Mouse (Mus musculus) splenic B cell, adult 2 months (primary cell): ENCODE measurements at regions not wholly inside any gene's neighbourhood (a gene's known extent, or its start where the extent isn't known, plus 50 kb on each side); places are given as distances from the start of the nearest gene placed in this dataset.
A peak's percentile ranks its signal among the peaks of the same experiment; 100 is the strongest.

Experiments
- DNase-seq: peaks from one replicate; pipeline ENCODE4 v3.0.0-alpha.2; 2011; ENCODE audit warnings: low read depth, low spot score
- H3K27me3 ChIP-seq: 2 replicates; pipeline ENCODE4 v1.6.1; 2012; ENCODE audit warnings: mild to moderate bottlenecking, low read length, moderate library complexity, mixed read lengths; ENCODE audit not compliant: control insufficient read depth, poor library complexity, insufficient read depth, severe bottlenecking
- H3K36me3 ChIP-seq: 2 replicates; pipeline ENCODE4 v1.6.1; 2012; ENCODE audit warnings: mild to moderate bottlenecking, low read length, moderate library complexity, mixed read lengths; ENCODE audit not compliant: control insufficient read depth, poor library complexity, insufficient read depth, severe bottlenecking

DNA sequence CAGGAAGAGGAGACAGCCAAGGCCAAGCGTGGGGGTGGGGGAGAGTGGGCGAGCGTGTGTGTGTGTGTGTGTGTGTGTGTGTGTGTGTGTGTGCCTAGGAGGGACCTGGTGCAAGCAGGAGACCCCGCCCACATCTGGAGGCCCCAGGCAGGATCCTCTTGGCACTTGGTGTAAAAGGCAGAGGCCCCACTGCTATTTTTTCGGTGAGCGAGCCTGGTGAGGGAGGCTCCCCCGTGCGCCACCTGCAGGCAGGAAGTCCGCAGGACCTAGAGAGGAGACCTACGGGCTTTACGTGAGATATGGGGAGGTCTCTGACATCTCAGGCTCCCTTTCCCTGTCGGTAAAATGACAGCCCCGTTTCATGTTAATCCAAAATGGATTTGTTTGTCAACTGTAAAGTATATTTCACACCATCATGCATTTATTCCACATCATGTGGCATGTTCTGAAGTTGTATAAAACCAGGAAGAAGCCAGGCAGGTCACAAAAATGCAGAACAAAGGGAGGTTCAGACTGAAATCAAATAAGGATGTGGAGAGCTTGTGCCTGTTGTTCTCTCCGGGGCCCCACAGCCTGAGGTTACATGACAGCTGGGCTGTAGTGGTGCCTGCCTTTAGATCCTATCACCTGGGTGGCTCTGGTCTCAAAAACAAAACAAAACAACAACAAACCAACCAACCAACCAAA is 89.3 kb upstream of the Tmpo start:
- H3K27me3 ChIP-seq: no peaks in the 10 kb centered on the region
- DNase-seq: peak; percentile 85

DNA sequence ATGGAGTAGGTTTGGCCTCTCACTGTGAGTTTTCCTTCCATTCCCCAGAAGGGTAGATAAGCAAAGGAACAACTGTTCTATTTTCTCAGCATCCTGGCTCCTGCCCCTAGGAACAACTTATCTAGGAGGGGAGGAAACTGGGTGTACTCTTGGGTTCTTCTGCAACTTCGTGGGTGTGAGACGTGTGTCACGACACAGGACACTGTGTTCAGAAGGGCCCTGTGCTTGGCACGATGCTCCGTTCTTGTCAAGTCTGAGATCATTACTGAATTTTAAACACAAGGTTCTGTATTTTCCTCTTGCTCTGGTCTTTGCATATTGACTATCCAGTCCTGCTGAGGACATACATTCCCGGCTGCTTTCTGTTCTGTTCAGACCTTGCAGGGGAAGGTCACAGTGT is 86.8 kb upstream of the Tmpo start:
- Histone ChIP-seq H3K36me3 (no peaks in the 10 kb centered on the region), H3K27me3 (no peaks in the 10 kb centered on the region)
- DNase-seq: no peak

More for the DNA sequence above, 89.3 kb upstream of the Tmpo start:
- no peaks in the 10 kb centered on the region for H3K36me3 ChIP-seq

GRCm38 (mm10) chr10:91260416-91260815 is 79.3 kb upstream of the Tmpo start:
- no peaks in the 10 kb centered on the region for H3K36me3 ChIP-seq
- no peak for DNase-seq
- no peaks in the 10 kb centered on the region for H3K27me3 ChIP-seq

- no peaks in the 10 kb centered on the region for H3K27me3 ChIP-seq
- H3K36me3 ChIP-seq: no peaks in the 10 kb centered on the region
- no peak for DNase-seq
These were observed 68.6 kb upstream of the Tmpo start for GRCm38 (mm10) chr10:91249681-91250195.

DNA sequence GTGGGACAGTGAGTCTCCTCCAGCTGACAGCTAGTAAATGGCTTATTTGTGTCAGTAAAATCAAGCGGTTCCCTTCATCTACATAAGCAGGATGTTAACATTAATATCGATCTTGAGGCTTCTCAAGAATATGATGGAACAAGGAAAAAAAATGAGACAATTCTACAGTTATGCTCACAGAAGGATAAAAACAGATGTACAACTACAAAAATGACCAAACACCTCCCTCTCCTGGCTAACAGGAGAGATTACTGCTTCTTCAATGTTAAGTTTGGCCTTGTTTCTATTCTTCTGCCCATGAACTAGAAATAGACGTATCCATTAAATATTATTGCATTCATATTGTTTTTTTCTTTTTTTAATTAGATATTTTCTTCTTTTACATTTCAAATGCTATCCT is 63.2 kb upstream of the Tmpo start:
- no peaks in the 10 kb centered on the region for H3K36me3 ChIP-seq
- H3K27me3 ChIP-seq: no peaks in the 10 kb centered on the region
- peak; percentile 6 for DNase-seq

GRCm38 (mm10) chr10:91242491-91243046 is 61.5 kb upstream of the Tmpo start:
- no peaks in the 10 kb centered on the region for H3K27me3 ChIP-seq
- H3K36me3 ChIP-seq: no peaks in the 10 kb centered on the region
- no peak for DNase-seq

- H3K27me3 ChIP-seq: no peaks in the 10 kb centered on the region; the same call in 1 of the 2 replicates
- no peaks in the 10 kb centered on the region for H3K36me3 ChIP-seq
- no peak for DNase-seq
These were observed 60.5 kb upstream of the Tmpo start for GRCm38 (mm10) chr10:91241611-91242005.

GRCm38 (mm10) chr10:91240856-91241610 is 59.9 kb upstream of the Tmpo start:
- no peaks in the 10 kb centered on the region for H3K36me3 ChIP-seq
- no peaks in the 10 kb centered on the region; the same call in 1 of the 2 replicates for H3K27me3 ChIP-seq
- no peak for DNase-seq

DNA sequence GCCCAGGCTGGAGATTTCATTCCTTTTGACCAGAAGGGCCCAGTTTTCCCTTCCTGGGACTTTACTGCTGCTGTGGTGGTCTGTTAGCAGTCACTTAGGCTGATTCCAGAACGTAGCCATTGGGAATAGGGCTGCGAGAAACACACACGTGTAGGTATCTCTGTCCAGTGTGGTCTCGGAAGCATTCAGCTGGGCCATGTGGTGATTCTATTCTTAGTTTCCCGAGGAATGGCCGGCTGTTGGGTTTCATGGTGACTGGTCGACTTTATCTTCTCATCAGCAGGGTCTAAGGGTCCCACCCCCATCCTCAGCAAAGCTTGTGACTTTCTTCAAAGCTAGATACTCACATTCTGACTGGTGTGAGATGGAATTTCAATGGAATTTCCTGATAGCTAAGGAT is 59.2 kb upstream of the Tmpo start:
- DNase-seq: no peak
- no peaks in the 10 kb centered on the region; the same call in 1 of the 2 replicates for H3K27me3 ChIP-seq
- H3K36me3 ChIP-seq: no peaks in the 10 kb centered on the region

GRCm38 (mm10) chr10:91236844-91237243 is 55.7 kb upstream of the Tmpo start:
- Histone ChIP-seq H3K27me3 (no peaks in the 10 kb centered on the region; the same call in 1 of the 2 replicates), H3K36me3 (no peaks in the 10 kb centered on the region)
- DNase-seq: peak; percentile 20

DNA sequence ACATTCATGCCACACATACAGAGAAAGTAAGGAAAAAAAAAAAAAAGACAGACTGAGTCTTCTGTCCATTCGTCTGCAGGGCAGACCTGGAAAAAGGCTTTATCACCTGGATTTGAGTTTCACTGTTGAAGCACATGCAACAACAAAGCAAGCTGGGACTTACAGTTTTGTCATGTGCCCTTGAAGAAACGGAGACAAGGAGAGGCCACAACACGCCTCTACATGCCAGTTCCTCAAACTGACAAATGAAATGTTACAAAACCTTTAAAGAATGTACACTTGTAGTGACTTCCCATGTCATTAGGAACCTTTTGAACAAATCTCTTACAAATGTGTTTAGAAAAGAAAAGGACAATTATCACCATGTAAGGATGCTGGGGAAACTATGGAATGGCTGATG is 53.6 kb upstream of the Tmpo start:
- H3K36me3 ChIP-seq: no peaks in the 10 kb centered on the region
- H3K27me3 ChIP-seq: no peaks in the 10 kb centered on the region; the same call in 1 of the 2 replicates
- no peak for DNase-seq
